Mouse (Mus musculus) retina, adult 2 months (tissue): Measurements from ENCODE around the gene Babam2.
"Not testable (repeated sequence)": the region's sequence is repeated elsewhere in the genome, so short reads cannot be mapped to it uniquely, and the experiment has no call there.

ENCODE experiments used
- DNase-seq: peaks from one replicate; pipeline ENCODE4 v3.0.0-alpha.2; 2012; ENCODE audit warnings: low read depth, low spot score

Gene Babam2

DNA sequence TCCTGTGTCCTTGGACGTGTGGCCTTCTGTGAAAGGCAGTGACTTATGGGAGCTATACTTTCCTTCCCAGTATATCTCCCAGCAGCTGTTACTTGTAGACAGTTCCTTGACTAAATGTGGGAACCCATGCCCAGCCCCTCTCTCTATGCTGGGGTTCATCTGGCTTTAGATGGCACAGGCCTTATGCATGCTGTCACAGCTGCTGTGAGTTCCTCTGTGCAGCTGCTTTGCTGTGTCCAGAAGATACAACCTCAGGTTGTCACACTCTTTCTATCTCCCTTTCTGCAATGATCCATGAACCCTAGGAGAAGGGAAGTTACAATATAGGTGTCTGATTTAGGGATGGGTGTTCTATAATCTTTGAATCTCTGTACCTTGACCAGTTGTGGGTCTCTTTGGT, 132.1 kb downstream of the Babam2 start:
- no peak for DNase-seq

DNA sequence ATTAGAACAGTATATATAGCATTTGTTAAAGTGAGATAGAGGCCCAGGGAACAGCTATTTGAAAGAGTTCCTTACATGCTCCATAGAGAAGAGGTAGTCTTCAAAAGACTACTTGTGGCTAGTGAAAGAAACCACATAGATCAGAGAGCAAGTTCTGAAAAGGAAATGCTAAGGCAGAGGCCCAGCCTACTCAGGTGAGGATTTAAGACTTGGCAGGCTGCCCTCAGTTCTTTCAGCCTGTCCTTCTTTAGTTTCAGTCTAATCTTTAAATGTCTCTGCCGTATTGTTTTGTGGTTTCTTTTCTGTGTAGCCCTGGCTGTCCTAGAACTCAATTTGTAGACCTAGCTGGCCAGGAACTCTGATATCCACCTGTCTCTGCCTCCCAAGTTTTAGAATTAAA, 134.1 kb downstream of the Babam2 start:
- no peak for DNase-seq

GRCm38 (mm10) chr5:31835691-31836090, 138.2 kb downstream of the Babam2 start:
- DNase-seq = no peak

- DNase-seq = no peak
Observed at GRCm38 (mm10) chr5:31839973-31840372, 142.5 kb downstream of the Babam2 start.

DNA sequence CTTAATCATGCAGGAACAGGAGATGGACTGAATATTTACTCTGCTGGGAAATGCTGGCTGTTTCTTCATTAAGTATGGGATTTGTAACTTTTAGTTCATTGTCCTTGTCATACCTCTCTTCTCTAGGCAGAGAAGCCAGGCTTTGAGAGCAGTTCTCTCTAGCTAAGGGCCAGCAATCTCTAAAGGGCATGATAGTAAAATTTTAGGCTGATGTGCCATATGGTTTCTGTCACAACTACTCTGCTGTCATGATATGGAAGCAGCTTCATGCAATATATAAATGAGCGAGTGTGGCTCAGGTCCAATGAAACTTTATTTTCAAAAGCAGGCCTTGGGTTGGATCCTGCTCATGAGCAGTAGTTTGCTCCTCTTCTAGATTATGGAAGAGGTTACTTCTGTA, 142.9 kb downstream of the Babam2 start:
- DNase-seq = no peak

- no peak for DNase-seq
Observed at GRCm38 (mm10) chr5:31844856-31845255, 147.4 kb downstream of the Babam2 start.

DNA sequence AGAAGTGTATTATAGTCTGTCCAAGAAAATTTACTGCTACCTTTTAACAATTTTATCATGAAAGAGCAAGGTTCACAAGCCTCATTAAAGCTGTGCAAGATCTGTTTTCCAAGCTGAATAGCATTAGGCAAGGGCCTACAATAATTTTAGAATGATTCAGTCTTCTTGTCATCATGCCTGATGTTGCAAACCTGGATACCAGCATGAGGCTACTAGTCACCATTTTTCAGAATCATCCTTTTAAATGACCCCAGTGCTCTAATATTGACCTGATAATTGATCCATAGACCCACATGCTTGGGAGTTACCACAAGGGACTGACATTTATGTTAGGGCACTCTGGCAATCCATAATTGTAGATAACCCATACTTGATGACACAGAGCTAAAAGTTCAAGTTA, 149.5 kb downstream of the Babam2 start:
- no peak for DNase-seq

DNA sequence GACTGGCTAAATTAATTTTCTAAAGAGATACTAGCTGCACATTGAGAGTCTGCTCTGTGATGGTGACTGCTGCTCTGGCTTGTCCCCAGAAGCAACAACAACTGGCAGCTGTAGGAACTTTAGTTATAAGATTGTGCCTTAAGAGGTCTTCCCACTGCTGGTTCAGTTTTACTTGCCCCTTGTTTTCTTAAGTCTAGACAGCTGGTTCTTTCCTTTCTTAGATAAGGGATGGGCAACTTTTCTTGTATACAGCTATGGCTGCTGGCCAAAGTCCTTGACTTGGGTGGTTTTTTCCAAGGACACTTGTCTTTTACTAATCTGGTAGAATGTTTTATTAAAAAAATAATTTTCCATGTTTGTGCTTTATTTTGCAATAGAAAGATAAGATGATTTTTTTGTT, 151.5 kb downstream of the Babam2 start:
- DNase-seq = no peak

- no peak for DNase-seq
Observed at GRCm38 (mm10) chr5:31852786-31853185, 155.3 kb downstream of the Babam2 start.

GRCm38 (mm10) chr5:31853831-31854230, 156.3 kb downstream of the Babam2 start:
- DNase-seq = no peak

DNA sequence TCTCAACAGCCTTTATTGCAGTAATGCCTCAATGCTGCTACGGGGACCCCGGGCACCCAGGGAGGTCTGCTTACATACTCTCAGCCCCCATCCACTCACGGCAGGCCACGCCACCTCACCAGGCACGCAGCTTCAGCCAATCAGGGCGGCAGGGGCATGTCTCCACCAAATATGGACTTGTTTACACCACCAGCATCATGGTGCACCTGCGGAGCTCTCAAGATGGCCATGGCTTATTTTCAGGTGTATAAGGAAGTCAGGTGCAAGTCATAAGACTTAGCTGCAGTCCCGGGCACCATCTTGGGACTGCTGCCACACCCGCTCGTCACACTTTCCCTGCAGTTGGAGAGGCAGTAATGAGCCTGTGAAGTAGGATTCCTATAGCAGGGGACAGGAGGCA, 161.4 kb downstream of the Babam2 start:
- not testable (repeated sequence) for DNase-seq

- DNase-seq = no peak
Observed at GRCm38 (mm10) chr5:31860426-31860825, 162.9 kb downstream of the Babam2 start.

DNA sequence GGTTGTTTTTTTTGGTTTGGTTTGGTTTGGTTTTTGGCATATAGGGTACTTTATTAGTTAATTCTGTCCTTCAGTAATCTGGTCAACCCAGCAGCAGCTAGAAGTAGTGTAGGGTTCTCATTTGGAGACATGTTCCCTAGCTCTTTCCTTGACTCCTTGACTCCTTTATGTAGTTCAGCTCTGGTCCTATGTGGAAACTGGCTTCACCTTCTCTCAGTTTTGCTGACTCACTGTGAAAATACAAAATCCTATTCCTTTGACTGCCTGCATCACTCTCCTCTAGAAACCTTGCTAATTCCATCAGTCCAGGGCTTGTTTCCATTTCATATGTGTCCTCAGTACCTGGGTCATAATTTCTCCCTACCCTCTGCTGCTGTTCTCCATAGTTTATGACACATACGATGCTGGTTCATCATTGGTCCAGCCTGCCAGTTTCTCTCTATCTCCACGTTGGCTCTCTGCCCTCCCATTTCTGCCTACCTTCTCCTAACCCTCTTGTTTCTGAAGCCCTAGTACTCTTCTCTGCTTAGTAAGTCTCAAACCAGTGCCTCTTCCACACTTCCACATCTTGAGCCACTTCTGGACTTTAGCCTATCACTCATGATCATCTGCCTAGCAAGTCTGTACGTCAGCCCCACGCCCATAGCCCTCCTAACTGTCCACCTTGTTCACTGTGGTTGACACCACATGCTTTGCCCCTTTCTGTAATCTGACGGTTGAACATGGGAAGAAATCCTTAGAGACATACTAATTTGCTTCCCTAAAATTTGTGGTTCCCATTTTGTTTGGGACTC, 163.5 kb downstream of the Babam2 start:
- no peak for DNase-seq

DNA sequence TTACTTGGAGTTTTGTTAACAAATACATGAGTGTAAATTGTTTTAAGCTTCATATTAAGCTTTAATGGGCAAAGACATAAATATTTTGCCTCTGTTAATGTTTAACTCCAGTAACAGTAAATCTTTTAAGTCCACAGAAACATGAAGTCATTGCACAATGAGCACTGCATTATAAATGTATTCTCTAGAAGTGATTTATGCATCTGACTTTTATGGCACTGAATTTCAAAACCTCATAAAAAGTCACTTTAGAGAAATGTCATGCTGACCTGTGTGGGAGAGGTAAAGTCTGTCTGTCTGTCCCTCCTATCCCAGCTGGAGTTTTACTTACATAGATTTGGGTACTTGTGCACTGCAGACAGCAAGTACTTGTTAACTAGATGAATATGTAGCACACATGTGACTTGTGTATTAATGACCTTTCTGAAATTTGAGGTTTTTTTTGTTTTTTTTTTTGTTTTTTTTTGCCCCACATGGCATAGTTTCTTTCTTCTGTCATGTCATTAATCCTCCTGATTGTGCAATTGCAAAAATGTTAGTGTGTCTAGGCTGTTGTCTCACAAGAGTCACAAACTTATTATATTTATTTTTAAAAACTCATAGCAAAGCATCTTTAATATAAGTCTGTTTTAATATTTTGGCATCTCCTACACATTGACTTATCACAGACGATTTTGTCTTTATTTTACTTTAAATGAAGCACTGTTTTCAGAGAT, 165.4 kb downstream of the Babam2 start:
- no peak for DNase-seq

GRCm38 (mm10) chr5:31864095-31864494, 166.6 kb downstream of the Babam2 start:
- no peak for DNase-seq

- DNase-seq = no peak
Observed at GRCm38 (mm10) chr5:31866071-31866470, 168.6 kb downstream of the Babam2 start.

- no peak for DNase-seq
Observed at GRCm38 (mm10) chr5:31870856-31871520, 173.5 kb downstream of the Babam2 start.

DNA sequence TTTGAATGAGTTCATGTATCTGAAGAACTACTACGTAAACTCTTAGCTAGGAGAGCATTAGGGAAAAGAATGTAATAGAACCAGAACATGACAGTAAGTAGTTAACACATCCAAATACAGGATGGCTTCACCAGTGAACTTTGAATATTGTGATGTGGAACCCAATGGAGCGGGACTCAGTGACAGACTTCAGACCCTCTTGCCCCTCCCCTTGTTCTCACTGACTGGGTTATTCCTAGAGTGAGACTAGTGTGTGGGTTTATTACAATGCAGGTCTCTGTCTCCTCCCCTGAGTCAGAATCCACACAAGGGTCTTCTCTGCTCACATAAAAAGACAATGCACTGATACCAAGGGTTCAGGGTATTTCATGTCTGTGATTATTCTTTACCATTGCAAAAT, 175.8 kb downstream of the Babam2 start:
- DNase-seq = no peak

GRCm38 (mm10) chr5:31874543-31874942, 177.1 kb downstream of the Babam2 start:
- no peak for DNase-seq

GRCm38 (mm10) chr5:31875443-31875842, 178.0 kb downstream of the Babam2 start:
- no peak for DNase-seq

DNA sequence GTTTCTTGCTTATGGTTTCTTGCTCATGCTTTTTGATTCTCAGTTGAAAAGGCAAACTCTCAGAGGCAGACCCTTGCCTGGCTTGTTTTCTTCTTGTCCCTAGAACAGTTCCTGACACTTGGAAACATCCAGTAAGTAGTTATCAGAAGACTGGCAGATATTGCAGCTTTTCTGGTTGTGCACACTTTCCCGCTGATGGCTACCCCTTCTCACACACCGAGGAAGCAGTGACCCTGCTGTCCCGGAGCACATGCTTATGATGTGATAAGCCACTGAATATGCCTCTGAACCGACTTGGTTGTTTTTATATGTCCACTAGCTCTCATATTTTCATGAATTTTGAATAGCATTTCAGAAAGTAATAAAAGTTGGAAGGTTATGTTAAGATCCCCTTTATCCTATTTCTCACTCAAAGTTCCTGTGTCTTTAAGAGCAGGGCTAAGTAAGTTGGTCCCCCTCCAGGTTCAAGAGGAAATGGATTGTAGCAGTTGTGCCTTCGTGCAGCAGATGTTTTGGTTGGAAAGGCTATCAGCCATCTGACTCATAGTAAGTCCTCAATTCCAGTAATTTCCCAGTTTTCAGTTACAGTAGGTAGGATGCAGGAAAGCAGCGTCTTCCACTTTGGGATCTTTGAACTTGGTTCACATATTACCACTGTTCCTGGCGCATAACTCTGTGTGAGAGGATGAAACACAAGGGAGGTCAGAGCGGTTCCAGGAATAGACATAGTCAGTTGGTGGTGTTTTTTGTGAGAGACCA, 178.9 kb downstream of the Babam2 start:
- DNase-seq = no peak

- DNase-seq = no peak
Observed at GRCm38 (mm10) chr5:31880457-31880856, 183.0 kb downstream of the Babam2 start.
